Mouse (Mus musculus) mesoderm, embryonic 11.5 days (tissue): ENCODE measurements at regions not wholly inside any gene's neighbourhood (a gene's known extent, or its start where the extent isn't known, plus 50 kb on each side); places are given as distances from the start of the nearest gene placed in this dataset.
"Not testable (repeated sequence)": the region's sequence is repeated elsewhere in the genome, so short reads cannot be mapped to it uniquely, and the experiment has no call there.

Experiments
- DNase-seq: peaks from one replicate; pipeline ENCODE4 v3.0.0-alpha.2; 2012; ENCODE audit warnings: low read depth, low spot score

- no peak for DNase-seq
These were observed 85.3 kb downstream of the Slitrk1 start for GRCm38 (mm10) chr14:108828668-108829067.

GRCm38 (mm10) chr14:108821539-108821938 is 92.4 kb downstream of the Slitrk1 start:
- no peak for DNase-seq

- no peak for DNase-seq
These were observed 94.6 kb downstream of the Slitrk1 start for GRCm38 (mm10) chr14:108819370-108819769.

GRCm38 (mm10) chr14:108805394-108805982 is 108.5 kb downstream of the Slitrk1 start:
- DNase-seq = no peak

- DNase-seq = no peak
These were observed 115.1 kb downstream of the Slitrk1 start for GRCm38 (mm10) chr14:108798884-108799283.

- DNase-seq = no peak
These were observed 121.5 kb downstream of the Slitrk1 start for GRCm38 (mm10) chr14:108792445-108792844.

- no peak for DNase-seq
These were observed 122.7 kb downstream of the Slitrk1 start for GRCm38 (mm10) chr14:108791296-108791695.

GRCm38 (mm10) chr14:108748730-108749129 is 165.2 kb downstream of the Slitrk1 start:
- no peak for DNase-seq

GRCm38 (mm10) chr14:108711811-108712210 is 202.1 kb downstream of the Slitrk1 start:
- DNase-seq = peak; percentile 5

- peak; percentile 58 for DNase-seq
These were observed 204.8 kb downstream of the Slitrk1 start for GRCm38 (mm10) chr14:108709101-108709631.

- not testable (repeated sequence) for DNase-seq
These were observed 209.3 kb downstream of the Slitrk1 start for GRCm38 (mm10) chr14:108704662-108705061.

- DNase-seq = no peak
These were observed 249.1 kb downstream of the Slitrk1 start for GRCm38 (mm10) chr14:108664864-108665263.

GRCm38 (mm10) chr14:108638291-108638690 is 275.7 kb downstream of the Slitrk1 start:
- DNase-seq = no peak

GRCm38 (mm10) chr14:108635266-108635665 is 278.7 kb downstream of the Slitrk1 start:
- DNase-seq = no peak

GRCm38 (mm10) chr14:108610028-108610427 is 303.9 kb downstream of the Slitrk1 start:
- DNase-seq = no peak
